Mouse (Mus musculus): ENCODE results near the gene Ninj1.

The Ninj1 gene

GRCm38 (mm10) chr13:49187288-49188218, at the start of gene Ninj1:
Gene Ninj1, plus strand, starts transcription at chr13:49187485.
- DNase-seq (ENCODE audit: low read depth, low spot score), result peak; percentile 68

- no peak for DNase-seq (ENCODE audit: low read depth, low spot score)
Measured at GRCm38 (mm10) chr13:49140567-49140966, 46.7 kb upstream of the Ninj1 start.

DNA sequence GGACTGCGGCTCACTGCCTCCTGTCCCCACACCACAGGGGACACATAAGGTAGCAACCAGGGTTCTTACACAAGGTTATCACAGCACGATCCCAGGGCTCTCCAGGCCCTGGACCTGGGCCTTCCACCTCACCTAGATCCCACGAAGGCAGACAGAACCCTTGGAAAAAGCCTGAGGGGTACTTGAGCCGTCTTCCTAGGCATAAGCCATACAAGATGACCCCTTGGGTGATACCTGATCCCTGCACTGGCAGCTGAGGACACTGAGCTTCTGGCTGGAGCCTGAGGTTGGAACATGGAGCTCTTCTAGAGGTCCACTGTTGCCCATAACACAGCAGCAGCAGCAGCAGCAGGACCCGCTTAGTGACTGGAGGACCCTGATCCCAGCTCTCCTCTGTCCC, 44.9 kb upstream of the Ninj1 start:
- DNase-seq (ENCODE audit: low read depth, low spot score), result no peak

- no peak for DNase-seq (ENCODE audit: low read depth, low spot score)
Measured at GRCm38 (mm10) chr13:49143323-49143722, 44.0 kb upstream of the Ninj1 start.

- no peak for DNase-seq (ENCODE audit: low read depth, low spot score)
Measured at GRCm38 (mm10) chr13:49144451-49144850, 42.8 kb upstream of the Ninj1 start.

DNA sequence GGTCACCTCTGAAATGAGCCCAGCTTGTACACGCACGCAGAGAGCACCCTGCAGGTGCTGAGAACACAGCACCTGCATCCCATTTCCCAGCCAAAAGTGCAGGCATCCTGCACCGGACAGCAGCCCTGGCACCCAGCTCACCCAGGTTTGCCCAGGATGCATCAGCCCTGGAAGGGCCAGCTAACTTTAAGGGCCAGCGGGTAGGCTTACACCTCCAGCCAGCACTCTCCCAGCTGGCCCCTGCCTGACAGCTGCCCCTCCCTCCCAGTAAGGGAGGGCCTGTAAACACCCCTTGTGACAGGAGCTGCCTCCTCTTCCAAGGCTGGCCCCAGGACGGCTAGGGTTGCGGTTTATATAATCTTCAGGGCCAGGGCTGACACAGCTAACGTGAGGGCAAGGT, 41.9 kb upstream of the Ninj1 start:
- DNase-seq (ENCODE audit: low read depth, low spot score), result no peak

DNA sequence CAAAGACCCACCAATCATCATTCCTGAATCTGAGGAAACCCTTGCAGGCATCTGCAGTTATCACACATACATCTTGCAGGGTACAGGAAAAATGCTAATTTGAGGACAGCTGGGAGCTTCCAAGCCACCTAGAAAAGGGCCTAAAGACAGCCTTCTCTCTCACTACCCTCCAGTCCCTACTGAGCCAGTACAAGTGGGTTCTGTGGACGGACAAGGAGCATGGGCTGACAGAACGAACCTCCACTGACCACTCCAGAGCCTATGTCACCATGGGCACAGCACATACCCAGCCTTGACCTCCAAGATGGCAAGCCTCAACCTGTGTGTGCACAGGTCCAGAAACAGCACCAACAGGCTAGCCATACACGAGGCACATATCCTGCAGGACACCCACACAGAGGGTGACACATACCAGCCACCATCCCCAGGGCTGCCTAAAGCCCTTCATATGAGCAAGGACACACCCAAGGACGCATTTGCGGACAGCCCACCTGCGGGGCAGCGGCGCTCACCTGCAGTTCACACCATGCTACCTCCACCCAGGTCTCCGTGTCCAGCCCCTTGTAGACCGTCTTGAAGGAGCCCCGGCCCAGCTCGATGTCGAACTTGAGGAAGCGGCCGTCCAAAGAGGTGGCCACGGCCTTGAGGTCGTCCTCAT, 41.1 kb upstream of the Ninj1 start:
- DNase-seq (ENCODE audit: low read depth, low spot score), result no peak

DNA sequence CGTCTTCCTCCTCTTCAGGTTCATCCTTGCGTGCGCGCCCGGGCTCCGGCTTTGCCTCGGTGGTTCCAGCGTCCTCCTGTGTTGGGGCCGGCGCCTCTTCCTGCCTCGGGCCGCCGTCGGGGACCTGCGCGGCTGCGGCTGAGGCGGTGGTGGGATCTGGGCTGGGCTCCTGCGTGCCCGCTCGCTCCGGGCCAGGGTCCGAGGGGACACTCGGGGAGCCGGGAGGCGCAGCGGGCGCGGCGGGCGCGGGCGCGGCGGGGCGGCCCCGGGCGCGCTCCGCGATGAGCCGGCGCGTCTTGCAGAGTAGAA, 40.6 kb upstream of the Ninj1 start:
- DNase-seq (ENCODE audit: low read depth, low spot score), result no peak

DNA sequence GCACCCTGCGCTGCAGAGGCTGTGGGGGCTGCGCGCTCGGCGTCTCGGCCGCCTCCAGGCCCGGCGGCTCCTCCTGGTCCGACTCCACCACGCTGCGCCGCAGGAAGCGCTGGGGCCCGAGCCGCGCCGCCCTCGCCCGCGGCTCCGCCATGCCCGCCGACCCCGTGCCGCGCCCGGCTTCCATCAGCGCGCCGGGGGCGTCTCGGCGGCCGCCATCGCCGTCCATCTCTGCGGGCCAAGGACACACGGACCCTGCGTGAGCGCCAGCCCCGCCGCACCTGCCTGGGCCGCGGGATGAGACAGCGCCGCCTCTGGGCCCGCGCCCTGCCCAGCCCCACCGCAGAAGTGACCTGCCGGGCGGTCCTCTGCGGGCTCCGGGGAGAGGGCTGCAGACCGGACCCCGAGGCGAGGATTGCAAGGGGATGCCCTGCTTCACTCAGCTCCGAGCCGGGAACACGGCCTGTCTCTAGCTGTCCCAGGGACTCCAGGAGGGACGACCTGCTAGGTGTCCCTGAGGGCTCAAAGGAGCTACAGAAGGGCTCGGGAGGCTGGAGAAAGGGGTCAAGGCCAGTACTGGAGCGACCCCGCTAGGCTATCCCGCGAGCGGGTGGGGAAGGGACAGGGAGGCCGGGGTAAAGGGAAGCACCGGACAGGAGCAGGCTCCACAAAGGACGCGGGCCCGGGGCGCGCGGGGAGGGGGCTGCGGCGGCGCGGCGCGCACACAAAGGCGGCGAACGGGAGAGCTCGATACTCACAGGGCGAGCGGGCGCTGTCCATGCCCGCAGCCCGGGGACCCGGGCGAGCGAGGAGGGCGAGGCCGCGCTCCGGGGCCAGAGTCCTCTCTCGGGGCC, 40.1 kb upstream of the Ninj1 start:
- no peak for DNase-seq (ENCODE audit: low read depth, low spot score)

GRCm38 (mm10) chr13:49147858-49148226, 39.4 kb upstream of the Ninj1 start, which contains the start of gene Wnk2:
Gene Wnk2, minus strand, starts transcription at chr13:49148014.
- DNase-seq (ENCODE audit: low read depth, low spot score), result no peak

DNA sequence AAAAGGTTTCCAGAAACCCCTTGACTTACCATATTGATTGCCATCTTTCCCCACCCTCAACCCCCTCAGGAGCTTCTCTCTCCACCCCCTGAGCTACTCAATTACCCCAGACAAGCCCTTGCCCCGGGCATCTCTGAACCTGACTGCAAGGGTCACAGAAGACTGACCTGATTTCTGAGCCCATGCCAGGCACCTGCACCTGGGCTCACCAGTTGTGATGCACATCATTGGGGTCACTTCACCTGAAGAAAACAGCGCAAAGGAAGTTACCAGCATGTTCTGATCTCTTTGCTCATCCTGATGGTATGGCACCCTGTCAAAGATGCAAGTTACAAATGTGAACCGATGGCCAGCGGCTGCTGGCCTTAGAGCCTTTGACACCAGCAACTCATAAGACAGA, 38.6 kb upstream of the Ninj1 start:
- DNase-seq (ENCODE audit: low read depth, low spot score), result no peak

GRCm38 (mm10) chr13:49154028-49154427, 33.3 kb upstream of the Ninj1 start:
- no peak for DNase-seq (ENCODE audit: low read depth, low spot score)

DNA sequence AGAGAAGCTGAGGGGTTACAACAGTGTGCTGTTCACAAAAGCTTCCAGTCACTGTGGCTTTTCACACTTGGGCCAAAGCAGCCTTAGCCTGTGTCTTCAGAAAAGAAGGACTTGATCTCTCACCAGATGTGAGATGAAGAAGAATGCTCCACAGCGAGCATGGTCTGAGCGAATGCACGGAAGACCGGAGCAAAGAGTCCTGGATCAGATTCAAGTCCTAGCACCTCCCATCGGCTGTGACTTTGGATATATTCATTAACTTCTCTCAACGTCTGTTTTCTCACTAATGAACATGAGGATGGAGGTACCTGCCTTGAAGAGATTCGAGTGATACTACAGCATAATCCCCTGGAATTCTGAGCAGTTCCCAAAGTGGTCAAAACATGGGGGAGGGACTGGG, 32.7 kb upstream of the Ninj1 start:
- DNase-seq (ENCODE audit: low read depth, low spot score), result no peak

- DNase-seq (ENCODE audit: low read depth, low spot score), result no peak
Measured at GRCm38 (mm10) chr13:49156645-49157044, 30.6 kb upstream of the Ninj1 start.

GRCm38 (mm10) chr13:49158040-49158713, 29.1 kb upstream of the Ninj1 start:
- DNase-seq (ENCODE audit: low read depth, low spot score), result no peak

GRCm38 (mm10) chr13:49161236-49161635, 26.0 kb upstream of the Ninj1 start:
- no peak for DNase-seq (ENCODE audit: low read depth, low spot score)

GRCm38 (mm10) chr13:49162722-49163121, 24.6 kb upstream of the Ninj1 start:
- DNase-seq (ENCODE audit: low read depth, low spot score), result no peak

DNA sequence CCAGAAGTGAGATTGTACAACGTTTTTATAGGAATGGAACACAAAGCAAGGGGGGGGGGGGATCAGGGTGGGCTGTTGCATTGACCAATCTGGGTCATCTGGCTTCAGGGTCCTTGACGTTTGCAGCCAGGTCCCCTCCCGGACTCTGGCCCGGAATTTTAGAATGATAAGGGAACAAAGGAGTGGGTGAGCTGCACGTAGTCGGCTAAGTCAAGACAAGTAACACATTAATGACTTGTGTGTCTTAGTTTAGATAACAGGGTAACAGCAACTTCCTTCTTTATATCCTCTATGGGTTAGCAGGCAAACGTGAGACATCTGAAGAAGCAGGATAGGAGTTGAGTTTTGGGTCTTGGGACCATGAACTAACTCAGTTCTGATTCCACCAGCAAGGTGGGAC, 23.6 kb upstream of the Ninj1 start:
- no peak for DNase-seq (ENCODE audit: low read depth, low spot score)

DNA sequence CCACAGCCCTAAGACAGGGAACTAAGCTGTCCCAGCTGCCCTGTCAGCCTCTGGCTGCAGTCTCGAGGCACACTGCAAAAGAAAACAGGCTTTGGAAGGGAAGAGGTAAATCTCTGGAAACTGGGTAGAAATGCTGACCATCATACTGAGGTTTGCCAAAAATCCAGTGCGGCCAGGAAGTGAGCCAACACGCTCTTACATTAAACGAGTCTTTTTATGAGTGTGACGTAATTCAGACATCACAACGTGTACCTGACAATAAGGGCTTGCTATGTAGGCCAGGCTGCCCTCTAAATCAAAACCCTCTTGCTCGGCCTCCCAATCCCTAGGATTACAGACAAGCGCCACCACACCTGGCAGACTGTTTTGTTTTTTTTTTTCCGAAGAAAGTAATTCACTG, 20.2 kb upstream of the Ninj1 start:
- DNase-seq (ENCODE audit: low read depth, low spot score), result no peak

DNA sequence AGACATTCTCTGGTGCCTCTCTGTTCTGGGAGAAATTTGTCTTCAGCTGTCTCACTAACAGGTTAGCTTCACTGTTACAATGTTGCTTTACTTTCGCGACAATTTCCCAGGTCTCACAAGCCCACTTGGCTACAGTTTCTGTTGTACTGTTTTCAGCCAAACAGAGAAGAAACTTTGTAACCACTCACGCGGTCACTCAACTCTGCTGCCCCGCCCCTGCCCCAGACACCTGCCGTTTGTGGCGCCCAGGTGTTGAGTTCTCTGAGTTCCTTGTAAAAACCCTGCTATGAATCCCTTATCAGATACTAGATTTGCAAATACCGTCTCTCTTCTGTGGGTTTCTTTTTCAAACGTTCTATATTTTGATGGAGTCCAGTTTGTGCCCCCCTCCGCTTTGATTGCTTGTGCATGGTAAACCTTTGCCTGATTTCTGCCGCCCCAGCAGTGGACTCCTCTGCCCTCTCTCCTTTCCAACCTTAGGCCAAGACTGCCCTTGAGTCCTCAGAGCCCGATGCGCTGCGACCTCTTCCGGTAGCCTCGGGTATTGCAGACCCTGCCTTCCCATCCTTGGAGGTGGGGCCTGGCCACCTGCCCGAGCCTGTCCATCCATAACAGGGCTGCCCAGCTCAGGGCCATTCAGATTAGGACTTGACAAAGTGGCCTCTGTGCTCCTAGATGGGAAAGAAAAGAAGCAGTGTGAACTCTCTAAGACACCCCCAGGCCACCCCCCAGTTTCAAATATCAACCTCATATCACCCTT, 17.7 kb upstream of the Ninj1 start:
- no peak for DNase-seq (ENCODE audit: low read depth, low spot score)

- no peak for DNase-seq (ENCODE audit: low read depth, low spot score)
Measured at GRCm38 (mm10) chr13:49170623-49171022, 16.7 kb upstream of the Ninj1 start.
